Mouse (Mus musculus) erythroblast, embryonic 14.5 days (primary cell): ENCODE measurements around the gene Ltb.

Experiments
- GATA1 ChIP-seq: IDR thresholded peaks from 2 replicates; pipeline ENCODE4 v1.6.1; 2012; ENCODE audit warnings: low read length, inconsistent platforms, mixed read lengths
- TAL1 ChIP-seq: IDR thresholded peaks from 3 replicates; pipeline ENCODE4 v1.6.1; 2012; ENCODE audit warnings: low read length, inconsistent platforms, mixed read lengths

- TF ChIP-seq GATA1 (no peak), TAL1 (no peak)
These were observed 30.4 kb downstream of the Ltb start for GRCm38 (mm10) chr17:35224641-35225040.
